Mouse (Mus musculus): ENCODE measurements at regions not wholly inside any gene's neighbourhood (a gene's known extent, or its start where the extent isn't known, plus 50 kb on each side); places are given as distances from the start of the nearest gene placed in this dataset.
A peak's percentile ranks its signal among the peaks of the same experiment; 100 is the strongest.

GRCm38 (mm10) chr12:109951473-109951872 lies 327.4 kb upstream of the Dio3 start:
- no peak for DNase-seq (ENCODE audit: low spot score in 2 of 2)

DNA sequence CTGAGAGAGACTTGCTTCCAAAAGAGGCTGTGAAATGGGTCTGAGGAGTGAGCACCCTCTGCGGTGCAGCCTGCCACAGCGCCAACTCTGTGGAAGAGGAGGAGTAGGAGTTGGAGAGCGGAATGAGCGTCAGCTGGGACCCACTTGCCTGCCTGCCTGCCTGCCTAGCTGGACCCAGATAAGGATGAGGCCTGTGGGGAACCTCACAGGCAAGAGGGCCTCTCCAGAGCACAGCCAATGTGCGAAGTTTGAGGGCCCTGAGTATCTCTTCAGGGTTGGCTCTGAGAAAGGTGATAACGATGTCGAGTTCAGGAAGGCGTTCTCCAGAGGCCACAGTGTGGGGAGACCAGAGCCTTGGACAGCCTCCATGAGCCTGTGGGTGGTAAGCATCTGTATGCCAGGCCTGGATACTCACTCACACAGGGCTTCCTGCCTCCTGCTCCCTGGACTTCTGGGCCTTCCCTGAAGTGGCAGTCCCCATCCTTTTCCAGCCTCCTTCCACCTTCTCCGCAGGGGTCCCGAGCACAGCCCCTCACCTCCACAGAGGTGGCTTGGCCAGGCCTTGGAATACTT lies 326.9 kb upstream of the Dio3 start:
- no peak for DNase-seq (ENCODE audit: low spot score in 2 of 2)

GRCm38 (mm10) chr12:109952933-109953332 lies 325.9 kb upstream of the Dio3 start:
- no peak for DNase-seq (ENCODE audit: low spot score in 2 of 2)

DNA sequence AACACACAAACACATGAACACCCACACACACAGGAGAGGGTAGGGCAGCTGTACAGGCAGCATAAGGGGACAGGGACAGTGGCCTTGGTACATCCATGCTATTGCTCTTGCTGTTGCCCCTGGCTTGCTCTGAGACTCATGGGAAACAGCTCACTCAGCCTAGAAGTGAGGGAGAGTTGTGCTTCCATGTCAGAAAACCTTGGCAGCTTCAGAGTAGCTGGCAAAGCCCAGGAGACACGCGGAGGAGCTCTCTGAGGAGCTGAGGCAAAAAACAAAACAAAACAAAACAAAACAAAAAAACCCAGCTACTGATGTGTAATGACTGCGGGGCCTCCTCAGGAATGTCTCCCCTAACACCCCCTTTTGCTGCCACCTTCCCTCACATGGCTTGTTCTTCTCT lies 321.6 kb upstream of the Dio3 start:
- DNase-seq (ENCODE audit: low spot score in 2 of 2), result no peak

DNA sequence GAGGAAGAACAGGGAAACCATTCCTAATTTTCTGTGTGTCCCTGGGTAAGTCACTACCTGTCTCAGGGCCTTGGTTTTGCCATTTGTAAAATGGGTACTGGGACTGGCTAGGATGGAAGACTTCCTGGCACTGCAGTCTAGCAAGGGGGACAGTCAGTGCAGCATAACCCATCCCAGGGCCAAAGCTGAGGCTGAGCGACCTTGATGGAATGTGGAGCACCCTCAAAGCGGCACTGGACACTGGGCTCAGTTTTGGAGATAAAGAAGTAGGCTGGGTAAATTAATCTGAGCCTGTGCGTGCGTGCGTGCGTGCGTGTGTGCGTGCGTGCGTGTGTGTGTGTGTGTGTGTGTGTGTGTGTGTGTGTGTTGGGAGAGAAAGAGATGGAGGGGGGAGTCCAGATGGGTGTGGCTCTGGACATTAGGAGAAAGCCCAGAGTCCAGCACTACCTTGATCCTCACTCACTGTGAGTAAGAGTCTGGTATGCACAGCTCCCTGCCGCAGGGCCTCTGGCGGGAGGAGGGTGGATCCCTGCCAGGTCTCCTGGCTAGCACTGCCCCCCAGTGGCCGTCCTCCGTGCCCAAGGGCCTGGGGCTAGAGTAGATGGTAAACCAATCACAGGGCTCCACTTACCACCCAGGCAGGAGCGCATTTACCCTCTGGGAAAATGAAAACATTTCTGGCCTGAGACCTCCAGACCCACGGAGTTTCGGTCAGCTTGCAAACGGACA lies 320.3 kb upstream of the Dio3 start:
- DNase-seq (ENCODE audit: low spot score in 2 of 2), result peak; percentile 64 to 76

DNA sequence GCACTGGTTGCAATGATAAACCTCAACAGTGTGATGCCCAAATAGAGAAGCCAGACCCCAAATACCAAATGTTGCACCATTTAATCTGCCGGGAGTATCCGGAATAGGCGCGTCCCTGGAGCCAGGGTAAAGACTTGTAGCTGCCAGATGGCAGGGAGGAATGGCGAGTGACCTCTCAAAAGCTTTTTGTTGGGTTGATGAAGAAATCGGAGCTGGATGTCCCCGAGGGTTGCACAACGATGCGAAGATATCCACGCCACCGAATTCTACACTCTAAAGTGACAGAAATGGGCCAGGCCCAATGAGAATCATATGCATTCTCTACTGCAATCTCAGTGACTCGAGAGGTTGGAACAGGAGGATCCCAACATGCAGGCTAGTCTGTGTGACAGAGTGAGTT lies 312.1 kb upstream of the Dio3 start:
- no peak for DNase-seq (ENCODE audit: low spot score in 2 of 2)

GRCm38 (mm10) chr12:109968303-109968702 lies 310.6 kb upstream of the Dio3 start:
- DNase-seq (ENCODE audit: low spot score in 2 of 2), result no peak

GRCm38 (mm10) chr12:109971508-109971907 lies 307.4 kb upstream of the Dio3 start:
- no peak for DNase-seq (ENCODE audit: low spot score in 2 of 2)

DNA sequence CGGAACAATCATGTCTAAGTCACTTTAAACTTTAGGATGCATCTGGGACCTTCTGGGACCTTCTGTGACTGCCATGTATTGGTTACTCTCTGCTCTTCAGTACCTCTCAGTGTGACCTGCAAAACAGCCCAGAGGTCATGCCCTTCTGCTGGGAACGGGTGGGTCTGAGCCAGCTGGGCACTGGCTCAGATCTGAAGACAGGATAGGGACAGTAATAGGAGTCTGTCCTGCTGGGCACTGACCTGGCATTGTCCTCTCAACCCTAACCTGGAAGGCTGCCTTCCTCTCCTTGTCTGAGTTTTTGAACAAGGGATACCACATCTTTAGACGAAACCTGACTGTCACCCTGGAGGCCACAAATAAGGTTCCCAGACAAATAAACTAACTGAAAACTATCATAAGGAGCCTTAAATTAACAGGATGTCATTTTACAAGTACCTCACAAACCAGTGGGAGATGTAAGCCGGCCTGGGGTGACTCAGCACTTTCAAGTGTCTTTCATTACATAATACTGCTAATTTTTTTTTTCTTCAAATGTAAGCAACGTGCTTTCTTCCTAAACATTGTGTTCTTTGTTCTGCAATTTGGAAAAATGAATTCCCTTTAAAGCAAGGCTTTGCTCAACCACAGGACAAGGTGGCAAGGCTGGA lies 306.4 kb upstream of the Dio3 start:
- DNase-seq (ENCODE audit: low spot score in 2 of 2), result no peak

DNA sequence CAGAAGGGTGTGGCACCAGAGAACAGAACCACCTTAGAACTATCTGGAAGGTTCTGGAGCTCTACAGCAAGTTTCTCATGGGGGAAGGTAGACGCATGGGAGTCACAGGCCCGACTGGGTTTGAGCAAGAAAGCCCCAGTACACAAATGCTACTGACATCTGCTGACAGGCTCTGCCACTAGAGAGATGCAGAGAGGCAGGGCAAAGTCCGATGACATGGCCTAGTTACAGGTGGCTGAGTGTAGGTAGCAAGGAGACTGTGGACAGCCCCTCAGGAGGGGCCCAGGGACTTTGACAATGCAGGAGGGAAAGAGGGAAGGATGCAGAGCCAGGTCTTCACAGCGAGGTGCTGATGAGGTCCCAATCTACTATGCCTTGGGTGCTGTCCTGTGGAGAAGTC lies 305.3 kb upstream of the Dio3 start:
- no peak for DNase-seq (ENCODE audit: low spot score in 2 of 2)

GRCm38 (mm10) chr12:109975176-109975972 lies 303.5 kb upstream of the Dio3 start:
- DNase-seq (ENCODE audit: low spot score in 2 of 2), result peak; percentile 51 to 65

DNA sequence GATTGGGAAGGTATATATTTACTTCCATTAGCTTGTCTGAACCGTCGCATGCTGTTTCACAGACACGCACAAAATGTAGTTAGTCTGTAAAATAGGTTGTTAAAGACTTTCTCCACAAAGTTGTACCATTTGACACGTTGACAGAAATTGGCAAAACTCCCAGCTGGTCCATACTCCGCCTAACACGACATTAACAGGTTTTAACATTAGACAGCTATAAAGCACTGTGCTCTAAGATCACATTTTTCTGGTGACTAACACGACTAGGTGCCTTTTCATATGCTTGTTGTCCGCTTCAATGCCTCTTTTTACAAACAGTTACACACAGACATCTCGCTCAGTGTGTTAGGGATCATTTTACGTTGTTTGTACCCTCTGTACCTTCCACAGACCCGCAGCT lies 294.2 kb upstream of the Dio3 start:
- no peak for DNase-seq (ENCODE audit: low spot score in 2 of 2)

- no peak for DNase-seq (ENCODE audit: low spot score in 2 of 2)
These were observed 285.5 kb upstream of the Dio3 start for GRCm38 (mm10) chr12:109993410-109993809.

DNA sequence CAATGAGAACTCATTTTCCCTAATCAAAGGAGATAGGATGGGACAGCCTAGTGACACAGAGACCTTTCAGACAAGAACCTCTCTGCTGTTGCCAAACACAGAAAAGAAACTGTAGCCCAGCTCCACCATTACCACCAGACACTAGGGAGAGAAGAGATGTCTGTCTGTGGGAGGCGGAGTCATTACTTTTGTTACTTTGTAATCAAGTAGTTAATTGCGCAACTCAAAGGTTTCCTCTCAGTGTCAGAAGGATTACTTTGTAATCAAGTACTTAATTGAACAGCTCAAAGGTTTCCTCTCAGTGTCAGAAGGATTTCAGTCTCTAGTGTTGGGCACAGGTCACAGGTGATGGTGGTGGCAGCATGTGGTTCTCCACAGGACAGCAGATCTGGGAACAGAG lies 276.2 kb upstream of the Dio3 start:
- DNase-seq (ENCODE audit: low spot score in 2 of 2), result no peak

DNA sequence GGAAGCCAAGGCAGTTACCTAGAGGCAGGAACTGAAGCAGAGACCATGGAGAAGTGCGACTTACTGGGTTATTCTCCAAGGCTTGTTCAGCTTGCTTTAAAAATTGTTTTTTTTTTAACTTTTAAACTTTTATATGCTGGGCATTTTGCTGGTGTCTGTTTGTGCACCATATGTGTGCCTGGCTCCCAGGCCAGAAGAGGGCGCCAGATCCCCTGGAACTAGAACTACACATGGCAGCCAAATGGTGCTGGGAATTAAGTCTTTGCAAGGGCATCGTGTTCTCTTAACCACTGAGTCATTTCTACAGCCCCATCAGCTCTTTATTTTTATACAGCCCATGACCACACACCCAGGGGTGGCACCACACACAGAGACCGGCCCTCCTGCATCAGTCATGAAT lies 269.7 kb upstream of the Dio3 start:
- no peak for DNase-seq (ENCODE audit: low spot score in 2 of 2)

- no peak for DNase-seq (ENCODE audit: low spot score in 2 of 2)
These were observed 258.1 kb upstream of the Dio3 start for GRCm38 (mm10) chr12:110020541-110021470.

- no peak for DNase-seq (ENCODE audit: low spot score in 2 of 2)
These were observed 257.2 kb upstream of the Dio3 start for GRCm38 (mm10) chr12:110021690-110022089.

DNA sequence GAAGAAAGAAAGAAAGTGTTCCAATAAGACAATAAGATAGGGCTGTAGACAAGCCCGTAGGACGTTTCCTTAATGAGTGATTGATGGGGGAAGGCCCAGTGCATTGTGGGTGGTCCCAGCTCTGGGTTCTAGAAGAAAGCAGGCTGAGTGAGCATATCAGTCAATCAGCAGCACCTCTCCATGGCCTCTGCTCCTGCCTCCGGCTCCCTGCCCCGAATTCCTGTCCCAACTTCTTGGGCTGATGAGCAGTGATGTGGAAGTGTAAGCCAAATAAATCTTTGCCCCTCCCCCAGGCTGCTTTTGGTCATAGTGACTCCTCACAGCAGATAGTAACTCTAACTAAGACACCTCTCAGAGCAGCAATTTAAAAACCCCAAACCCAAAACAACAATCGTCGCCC lies 256.2 kb upstream of the Dio3 start:
- no peak for DNase-seq (ENCODE audit: low spot score in 2 of 2)

DNA sequence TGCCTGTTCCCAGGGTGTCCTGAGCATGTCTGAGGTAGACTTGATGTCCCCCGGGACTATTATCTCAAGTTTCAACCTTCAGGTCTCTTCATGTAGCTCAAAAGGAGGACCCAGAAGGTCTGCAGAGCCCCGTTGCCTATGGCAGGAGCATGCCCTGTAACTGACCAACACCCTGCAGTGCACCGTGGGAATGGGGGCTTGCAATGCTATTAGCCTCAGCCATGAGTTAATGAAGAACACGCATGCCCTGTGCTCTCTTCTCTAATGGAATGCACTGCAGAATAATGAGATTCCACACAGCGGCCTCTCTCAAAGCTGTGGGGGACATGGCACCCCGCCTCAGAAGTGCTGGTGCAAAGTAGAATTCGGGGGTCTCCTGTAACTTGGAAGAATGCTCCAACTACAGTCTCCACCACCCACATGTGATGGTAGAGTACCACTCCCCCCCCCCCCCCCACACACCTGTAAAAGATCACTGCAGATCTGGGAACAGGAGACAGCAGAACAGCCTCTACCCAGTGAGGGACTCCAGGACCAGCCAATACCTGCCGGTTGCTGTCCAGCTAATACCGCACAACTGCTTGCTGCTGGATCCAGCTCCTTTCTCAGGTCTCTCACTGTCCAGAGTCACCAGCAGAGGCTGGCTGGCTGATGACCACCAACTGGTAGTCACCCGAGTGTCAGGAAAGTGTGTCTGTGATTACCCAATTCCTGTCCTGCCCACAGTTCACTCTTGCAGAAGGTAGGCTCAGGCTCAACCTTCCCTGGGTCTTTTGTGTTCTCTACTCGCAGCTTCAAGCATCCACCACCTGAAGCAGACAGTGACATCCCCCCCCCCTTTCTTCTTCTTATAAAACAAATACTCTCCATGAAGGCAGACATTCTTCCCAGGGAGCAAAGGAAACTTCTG lies 255.4 kb upstream of the Dio3 start:
- no peak for DNase-seq (ENCODE audit: low spot score in 2 of 2)

DNA sequence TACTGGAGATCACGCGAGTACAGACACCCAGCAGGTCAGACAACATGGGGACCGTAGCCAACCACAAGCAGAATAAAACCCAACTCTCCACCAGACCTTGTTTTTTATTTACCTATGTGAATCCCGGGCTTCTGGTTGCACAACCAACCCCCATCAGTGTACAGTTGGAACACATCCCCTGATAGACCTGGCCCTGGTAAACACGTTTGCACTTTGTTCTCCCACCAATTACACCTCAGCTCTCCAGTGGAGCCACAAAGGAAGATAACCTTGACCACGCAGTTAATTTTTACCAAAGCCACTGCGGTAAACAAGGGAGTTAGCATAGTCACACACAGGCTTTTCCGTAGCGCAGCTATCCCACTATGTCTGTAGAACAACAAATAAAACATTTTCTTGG lies 254.6 kb upstream of the Dio3 start:
- no peak for DNase-seq (ENCODE audit: low spot score in 2 of 2)

Data from layer of hippocampus, postnatal 10 days (tissue).